Mouse (Mus musculus) testis, adult 2 months (tissue): ENCODE results near the gene Gm11541.

Source experiments
- CTCF ChIP-seq: fragments of 200-500 bp; IDR thresholded peaks from 2 replicates; pipeline ENCODE4 v1.5.1; 2012; ENCODE audit warnings: low read depth, mild to moderate bottlenecking, inconsistent platforms, low read length, moderate library complexity; ENCODE audit not compliant: control insufficient read depth, insufficient read depth, insufficient replicate concordance
- POLR2A ChIP-seq: fragments of 200-500 bp; IDR thresholded peaks from 2 replicates; pipeline ENCODE4 v1.6.1; 2012; ENCODE audit warnings: low read depth, mild to moderate bottlenecking, inconsistent platforms, low read length, moderate library complexity; ENCODE audit not compliant: control insufficient read depth

- no peak for TF ChIP-seq POLR2A
- no peak for TF ChIP-seq CTCF
Observed at GRCm38 (mm10) chr11:94704020-94704419, 279 bp downstream of the Gm11541 start.
